Mouse (Mus musculus) midbrain, embryonic 14.5 days (tissue): ENCODE measurements around the gene Ybx2. TPM values are rescaled to one million over a fixed set of nuclear protein-coding genes. Genes with fewer than 3 reads are reported as not detected.
A peak's percentile ranks its signal among the peaks of the same experiment; 100 is the strongest.
"Not testable (repeated sequence)": the region's sequence is repeated elsewhere in the genome, so short reads cannot be mapped to it uniquely, and the experiment has no call there.

ENCODE experiments used
- ATAC-seq: fragments of 200-750 bp; cut with Nextera tagmentation; 2 replicates; pipeline ENCODE4 v1.8.0; 2017; ENCODE audit warnings: moderate number of reproducible peaks, moderate library complexity; ENCODE audit not compliant: low FRiP score, low TSS enrichment
- DNase-seq: peaks from one replicate; pipeline ENCODE4 v3.0.0-alpha.2; 2015
- H3K27ac ChIP-seq: fragments of 300-500 bp; sonication (generic); replicated peaks from 2 replicates; pipeline ENCODE4 v1.5.1; 2014; ENCODE audit warnings: mild to moderate bottlenecking, low read depth, low read length, moderate library complexity
- H3K27me3 ChIP-seq: fragments of 300-500 bp; sonication (generic); 2 replicates; pipeline ENCODE4 v1.6.1; 2014; ENCODE audit warnings: low read length, control low read depth, mixed read lengths; ENCODE audit not compliant: control insufficient read depth, insufficient read depth
- H3K36me3 ChIP-seq: fragments of 300-500 bp; sonication (generic); 2 replicates; pipeline ENCODE4 v1.6.1; 2014; ENCODE audit warnings: low read length, control low read depth; ENCODE audit not compliant: control insufficient read depth, insufficient read depth
- H3K4me1 ChIP-seq: fragments of 300-500 bp; sonication (generic); 2 replicates; pipeline ENCODE4 v1.6.1; 2014; ENCODE audit warnings: mild to moderate bottlenecking, antibody characterized with exemption, low read length, control low read depth; ENCODE audit not compliant: control insufficient read depth, insufficient read depth
- H3K4me2 ChIP-seq: fragments of 300-500 bp; sonication (generic); 2 replicates; pipeline ENCODE4 v1.6.1; 2014; ENCODE audit warnings: mild to moderate bottlenecking, low read length, moderate library complexity
- H3K4me3 ChIP-seq: fragments of 300-500 bp; sonication (generic); replicated peaks from 2 replicates; pipeline ENCODE4 v1.5.1; 2014; ENCODE audit warnings: low read depth, low read length
- H3K9ac ChIP-seq: fragments of 300-500 bp; sonication (generic); replicated peaks from 2 replicates; pipeline ENCODE4 v1.6.1; 2014; ENCODE audit warnings: mild to moderate bottlenecking, low read length, moderate library complexity
- H3K9me3 ChIP-seq: fragments of 300-500 bp; sonication (generic); 2 replicates; pipeline ENCODE4 v1.6.1; 2016; ENCODE audit warnings: low read length, control low read depth, mixed read lengths; ENCODE audit not compliant: control insufficient read depth
- WGBS: fragments of 180-500 bp; shearing (Covaris S2); extraction: QIAGEN DNeasy Blood & Tissue Kit; methylation state at CpG from one replicate; pipeline ENCODE4 v1.1.7; 2014; 5-methylcytosine and 5-hydroxymethylcytosine counted together
- polyA plus RNA-seq: library from polyadenylated mRNA; unstranded; fragments of >200 nt; fragmentation: Nextera tagmentation; extraction: Ambion mirVana; gene quantifications from 2 replicates; pipeline ENCODE4 v1.2.1, GENCODE M21; 2014

Gene Ybx2
- polyA plus RNA-seq, 1 experiment from 2014 or later, result 4.3 TPM

GRCm38 (mm10) chr11:69929712-69930111, 5.9 kb upstream of the Ybx2 start:
- H3K27me3 ChIP-seq, result no peaks in the 10 kb centered on the region
- no peaks in the 10 kb centered on the region for H3K9me3 ChIP-seq
- no peak for DNase-seq
- H3K9ac ChIP-seq, result no peak overlapping the region
- H3K36me3 ChIP-seq, result no peaks in the 10 kb centered on the region
- H3K27ac ChIP-seq, result no peak overlapping the region
- no peak overlapping the region for H3K4me3 ChIP-seq
- H3K4me1 ChIP-seq, result no peaks in the 10 kb centered on the region
- 89% methylated on average over 4 of the region's 4 CpGs for WGBS
- H3K4me2 ChIP-seq, result no peak overlapping the region
- ATAC-seq, result no peak

- H3K36me3 ChIP-seq, H3K9me3 ChIP-seq, H3K4me3 ChIP-seq, H3K9ac ChIP-seq, H3K27me3 ChIP-seq, H3K27ac ChIP-seq, ATAC-seq, H3K4me2 ChIP-seq, H3K4me1 ChIP-seq, DNase-seq: not testable (repeated sequence)
- 91% methylated on average over 8 of the region's 8 CpGs for WGBS
Observed at GRCm38 (mm10) chr11:69930176-69930575, 5.4 kb upstream of the Ybx2 start.

GRCm38 (mm10) chr11:69930967-69931537, 4.5 kb upstream of the Ybx2 start:
- Histone ChIP-seq H3K27me3 (peaks cover 9% of the 10 kb centered on the region), H3K9ac (no peak overlapping the region), H3K9me3 (no peaks in the 10 kb centered on the region), H3K4me1 (no peaks in the 10 kb centered on the region), H3K27ac (no peak overlapping the region), H3K36me3 (no peaks in the 10 kb centered on the region), H3K4me2 (no peak overlapping the region), H3K4me3 (no peak overlapping the region)
- WGBS, result 79% methylated on average over 3 of the region's 3 CpGs
- ATAC-seq (no peak), DNase-seq (no peak)

- Histone ChIP-seq H3K27me3 (peaks cover 16% of the 10 kb centered on the region), H3K4me1 (peaks cover 6% of the 10 kb centered on the region; the same call in 1 of the 2 replicates), H3K4me3 (no peak overlapping the region), H3K9me3 (no peaks in the 10 kb centered on the region), H3K36me3 (no peaks in the 10 kb centered on the region), H3K9ac (no peak overlapping the region), H3K27ac (no peak overlapping the region), H3K4me2 (no peak overlapping the region)
- WGBS, result 77% methylated on average over 8 of the region's 8 CpGs
- DNase-seq (no peak), ATAC-seq (no peak)
Observed at GRCm38 (mm10) chr11:69931769-69932168, 3.8 kb upstream of the Ybx2 start.

GRCm38 (mm10) chr11:69932254-69932653, 3.3 kb upstream of the Ybx2 start:
- H3K36me3 ChIP-seq, result no peaks in the 10 kb centered on the region
- ATAC-seq (no peak), DNase-seq (peak; percentile 12)
- H3K4me1 ChIP-seq, result peaks cover 6% of the 10 kb centered on the region; the same call in 1 of the 2 replicates
- H3K27ac ChIP-seq, result no peak overlapping the region
- H3K4me2 ChIP-seq, result no peak overlapping the region
- 51% methylated on average over 3 of the region's 3 CpGs for WGBS
- H3K9me3 ChIP-seq, result no peaks in the 10 kb centered on the region
- H3K27me3 ChIP-seq, result peaks cover 21% of the 10 kb centered on the region
- no peak overlapping the region for H3K9ac ChIP-seq
- no peak overlapping the region for H3K4me3 ChIP-seq

- Histone ChIP-seq H3K9me3 (no peaks in the 10 kb centered on the region), H3K27ac (no peak overlapping the region), H3K4me3 (no peak overlapping the region), H3K36me3 (no peaks in the 10 kb centered on the region), H3K4me2 (no peak overlapping the region), H3K9ac (no peak overlapping the region), H3K4me1 (peaks cover 6% of the 10 kb centered on the region; the same call in 1 of the 2 replicates), H3K27me3 (peaks cover 25% of the 10 kb centered on the region)
- 79% methylated on average over 4 of the region's 4 CpGs for WGBS
- DNase-seq (no peak), ATAC-seq (no peak)
Observed at GRCm38 (mm10) chr11:69933066-69933465, 2.5 kb upstream of the Ybx2 start.

- ATAC-seq (no peak), DNase-seq (peak; percentile 94)
- no peak overlapping the region for H3K4me3 ChIP-seq
- H3K4me1 ChIP-seq, result peaks cover 6% of the 10 kb centered on the region; the same call in 1 of the 2 replicates
- H3K36me3 ChIP-seq, result no peaks in the 10 kb centered on the region
- H3K27ac ChIP-seq, result no peak overlapping the region
- H3K4me2 ChIP-seq, result peak overlapping the region; percentile 7; the same call in 1 of the 2 replicates
- H3K9me3 ChIP-seq, result no peaks in the 10 kb centered on the region
- 1% methylated on average over 18 of the region's 18 CpGs for WGBS
- H3K9ac ChIP-seq, result no peak overlapping the region
- H3K27me3 ChIP-seq, result peaks cover 25% of the 10 kb centered on the region
Observed at GRCm38 (mm10) chr11:69934169-69934568, 1.4 kb upstream of the Ybx2 start.

GRCm38 (mm10) chr11:69934681-69935080, 915 bp upstream of the Ybx2 start:
- ATAC-seq (no peak), DNase-seq (no peak)
- no peaks in the 10 kb centered on the region for H3K36me3 ChIP-seq
- no peak overlapping the region for H3K4me3 ChIP-seq
- H3K4me1 ChIP-seq, result peaks cover 6% of the 10 kb centered on the region; the same call in 1 of the 2 replicates
- 20% methylated on average over 6 of the region's 6 CpGs for WGBS
- H3K9ac ChIP-seq, result no peak overlapping the region
- H3K9me3 ChIP-seq, result no peaks in the 10 kb centered on the region
- H3K27me3 ChIP-seq, result peaks cover 28% of the 10 kb centered on the region
- no peak overlapping the region for H3K27ac ChIP-seq
- H3K4me2 ChIP-seq, result peak overlapping the region; percentile 7; the same call in 1 of the 2 replicates

GRCm38 (mm10) chr11:69936156-69936555, 560 bp downstream of the Ybx2 start:
- Histone ChIP-seq H3K4me1 (peaks cover 6% of the 10 kb centered on the region; the same call in 1 of the 2 replicates), H3K27ac (no peak overlapping the region), H3K4me2 (peak overlapping the region; percentile 100), H3K27me3 (peaks cover 28% of the 10 kb centered on the region), H3K9ac (peak overlapping the region; percentile 59), H3K4me3 (peak overlapping the region; percentile 59), H3K9me3 (no peaks in the 10 kb centered on the region), H3K36me3 (no peaks in the 10 kb centered on the region)
- DNase-seq, result no peak
- 0 out of 2 replicates have a peak, but pooled peaks have one; percentile 22 for ATAC-seq
- 2% methylated on average over 25 of the region's 30 CpGs for WGBS
